Mouse (Mus musculus): ENCODE data around the gene Gm9747.
A peak's percentile ranks its signal among the peaks of the same experiment; 100 is the strongest.

Gm9747 gene

DNA sequence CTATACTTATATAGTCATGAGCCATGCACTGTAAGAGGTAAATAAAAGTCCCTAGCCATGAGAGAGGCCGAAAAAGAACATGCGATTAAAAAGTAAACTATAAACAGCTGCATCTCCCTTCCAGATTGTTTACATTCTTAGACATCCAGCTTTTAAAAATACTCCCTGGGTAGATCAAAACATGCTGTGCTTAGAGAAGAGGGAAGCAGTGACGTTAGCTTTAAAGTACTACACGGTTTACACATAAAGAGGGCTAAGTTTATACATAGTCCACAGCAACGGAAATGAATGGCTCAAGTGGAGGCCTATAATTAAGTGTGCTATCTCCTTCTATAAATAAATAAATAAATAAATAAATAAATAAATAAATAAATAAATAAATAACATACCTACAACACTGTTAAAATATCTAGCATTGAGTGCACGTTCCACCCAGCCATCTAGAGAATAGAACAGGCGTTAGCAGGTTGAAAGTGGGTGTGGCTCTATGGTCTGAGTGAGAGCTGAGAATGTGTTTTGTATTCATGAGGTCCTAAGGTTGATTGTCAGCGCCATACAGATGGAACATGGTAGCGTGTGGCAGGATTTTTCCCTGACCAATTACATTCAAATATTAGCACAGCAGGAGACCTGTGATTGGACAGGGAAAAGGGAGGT lies 21.0 kb downstream of the Gm9747 start:
- DNase-seq (ENCODE audit: low spot score in 2 of 2), result no peak

DNA sequence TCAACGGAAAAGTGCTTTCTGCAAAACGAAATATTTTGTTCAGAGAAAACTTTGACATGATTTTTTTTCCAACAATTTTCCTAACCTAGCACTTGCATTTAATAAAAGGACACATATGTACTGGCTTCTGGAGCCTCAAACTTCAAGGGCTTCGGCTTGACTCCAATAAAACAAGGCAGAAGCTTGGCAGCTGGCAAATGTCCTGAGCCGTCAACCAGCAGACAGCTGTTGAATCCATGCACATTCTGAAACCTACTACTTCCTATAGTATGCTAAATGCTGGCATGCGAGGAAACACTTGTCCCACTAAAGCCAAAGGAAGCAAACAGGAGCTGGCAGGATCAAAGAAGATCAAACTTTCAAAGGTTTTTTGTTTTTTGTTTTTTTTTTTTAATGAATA lies 24.5 kb downstream of the Gm9747 start:
- DNase-seq (ENCODE audit: low spot score in 2 of 2), result no peak

DNA sequence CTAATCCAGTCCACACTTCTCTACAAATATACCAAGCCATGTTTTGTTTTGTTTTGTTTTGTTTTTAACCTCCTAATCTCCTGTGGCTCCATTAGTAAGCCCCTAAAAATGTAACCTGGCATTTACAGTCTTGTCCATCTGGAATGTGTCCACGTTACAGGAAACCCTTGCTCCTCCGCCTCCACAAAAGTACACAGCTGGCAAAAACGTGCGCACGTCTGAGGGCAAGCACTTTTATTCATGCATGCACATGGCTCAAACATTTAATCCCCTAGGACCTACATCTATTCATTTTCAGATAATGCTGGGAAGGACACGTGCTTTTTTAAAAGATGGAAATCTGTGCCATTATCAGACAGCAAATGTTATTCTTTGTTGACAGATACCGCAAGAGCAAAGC lies 25.4 kb downstream of the Gm9747 start:
- no peak for DNase-seq (ENCODE audit: low spot score in 2 of 2)

DNA sequence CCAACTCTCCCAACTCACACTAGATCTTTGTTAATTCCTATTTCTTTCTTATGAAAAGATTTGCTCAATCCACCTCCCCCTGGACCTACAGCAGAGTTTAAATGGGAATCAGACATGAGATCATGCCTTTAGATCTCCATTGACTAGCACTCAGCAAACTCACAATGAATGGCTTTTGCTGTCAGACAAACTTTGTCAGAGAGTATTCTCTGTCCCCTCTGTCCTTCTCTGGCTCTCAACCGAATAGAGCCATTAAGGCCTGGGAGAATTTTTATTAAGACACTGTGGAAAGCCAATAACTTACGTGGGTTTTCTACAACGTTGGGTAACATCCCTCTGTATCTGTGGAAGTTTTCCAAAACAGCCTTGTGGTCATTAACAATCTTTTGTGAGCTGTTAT lies 27.1 kb downstream of the Gm9747 start:
- DNase-seq (ENCODE audit: low spot score in 2 of 2), result no peak

GRCm38 (mm10) chr1:82261053-82261618 lies 28.2 kb downstream of the Gm9747 start:
- DNase-seq (ENCODE audit: low spot score in 2 of 2), result no peak

DNA sequence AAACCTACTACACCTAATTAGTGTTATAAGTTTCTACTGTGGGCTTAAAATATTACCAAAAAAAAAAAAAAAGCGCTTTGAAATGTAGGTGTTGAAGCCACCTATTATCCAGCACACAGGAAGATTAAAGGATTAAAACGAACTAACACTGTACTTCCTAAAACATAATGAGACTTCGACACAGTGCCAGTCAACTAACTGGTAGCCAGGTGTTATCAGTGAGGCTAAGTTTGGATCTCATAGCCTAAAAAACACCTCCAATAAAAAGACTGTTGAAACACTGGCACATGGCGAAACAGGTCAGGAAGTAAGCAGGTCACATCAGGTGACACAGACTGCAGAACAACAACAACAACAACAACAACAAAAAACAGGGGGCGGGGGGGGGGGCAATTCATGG lies 28.7 kb downstream of the Gm9747 start:
- no peak for DNase-seq (ENCODE audit: low spot score in 2 of 2)

- DNase-seq (ENCODE audit: low spot score in 2 of 2), result no peak
These were observed 29.4 kb downstream of the Gm9747 start for GRCm38 (mm10) chr1:82262331-82262730.

GRCm38 (mm10) chr1:82267547-82267946 lies 34.6 kb downstream of the Gm9747 start:
- no peak for DNase-seq (ENCODE audit: low spot score in 2 of 2)

DNA sequence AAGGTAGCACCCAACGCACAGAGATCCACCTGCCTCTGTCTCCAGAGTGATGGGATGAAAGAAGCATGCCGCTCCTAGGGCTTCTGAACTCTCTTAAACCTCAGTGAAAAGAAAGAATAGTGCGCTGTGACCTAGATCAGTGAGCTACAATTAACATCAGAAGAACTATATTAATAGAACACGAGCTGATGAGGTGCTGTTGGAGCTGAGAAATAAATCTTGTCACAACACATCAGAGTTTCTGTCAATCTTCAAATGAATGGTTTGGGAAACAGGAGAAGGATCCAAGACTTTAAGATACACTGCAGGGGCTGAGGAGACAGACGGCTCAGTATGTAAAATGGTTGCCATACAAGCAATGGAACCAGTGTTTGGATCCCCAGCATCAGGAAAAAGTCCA lies 39.3 kb downstream of the Gm9747 start:
- DNase-seq (ENCODE audit: low spot score in 2 of 2), result no peak

DNA sequence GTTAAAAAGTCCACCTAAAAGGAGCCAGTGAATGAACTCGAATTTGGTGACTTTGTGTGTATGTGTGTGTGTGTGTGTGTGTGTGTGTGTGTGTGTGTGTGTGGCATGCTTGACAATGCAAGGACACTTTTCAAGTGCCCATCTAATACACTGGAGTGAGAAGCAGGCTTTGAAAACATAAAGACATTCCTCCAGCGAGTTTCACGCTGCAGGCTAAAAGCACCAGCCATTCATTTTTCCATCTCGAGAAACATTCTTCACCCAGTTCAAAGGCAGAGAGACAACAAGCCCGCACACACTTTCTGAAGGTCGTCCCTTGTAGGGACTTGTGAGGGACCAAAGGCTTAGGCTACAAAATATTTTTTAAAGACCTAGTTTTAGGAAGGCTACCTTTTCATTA lies 40.6 kb downstream of the Gm9747 start:
- no peak for DNase-seq (ENCODE audit: low spot score in 2 of 2)

DNA sequence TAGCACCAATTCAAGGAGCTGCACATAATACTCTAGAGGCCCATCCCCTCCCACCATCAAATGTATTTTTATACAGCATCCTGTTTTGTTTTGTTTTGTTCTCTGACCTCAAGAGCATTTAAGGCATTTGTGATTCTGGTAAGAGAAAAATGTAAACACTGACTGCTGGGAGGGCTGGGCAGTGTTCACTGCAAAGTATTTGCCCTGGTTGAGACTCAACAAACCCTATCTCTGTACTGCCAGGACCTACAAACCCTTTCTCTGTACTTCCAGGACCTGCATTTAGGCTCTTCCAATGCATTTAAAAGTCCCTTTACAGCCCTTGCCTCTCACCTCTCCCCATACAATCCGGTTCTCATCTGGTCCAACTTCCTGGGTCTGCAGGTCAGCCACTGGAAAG lies 41.4 kb downstream of the Gm9747 start:
- no peak for DNase-seq (ENCODE audit: low spot score in 2 of 2)

- no peak for DNase-seq (ENCODE audit: low spot score in 2 of 2)
These were observed 46.9 kb downstream of the Gm9747 start for GRCm38 (mm10) chr1:82279768-82280167.

DNA sequence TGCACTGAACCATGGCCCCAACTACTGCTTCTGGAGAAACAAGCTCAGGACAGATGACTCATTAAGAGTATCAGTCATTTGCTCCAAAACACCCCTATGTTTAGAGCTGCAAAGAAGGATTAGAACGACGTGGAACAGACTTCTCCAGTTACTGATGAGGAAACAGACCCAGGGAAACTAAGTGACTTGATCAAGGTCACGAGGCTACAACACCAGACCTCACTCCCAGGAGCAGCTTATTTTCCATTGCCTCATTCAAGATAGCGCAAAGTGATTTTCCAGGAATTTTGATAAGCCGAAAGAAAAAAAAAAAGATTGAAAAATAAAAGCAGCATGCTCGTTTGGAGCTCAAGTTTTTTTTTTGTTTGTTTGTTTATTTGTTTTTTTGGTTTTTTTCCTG lies 48.9 kb downstream of the Gm9747 start:
- no peak for DNase-seq (ENCODE audit: low spot score in 2 of 2)

- DNase-seq (ENCODE audit: low spot score in 2 of 2), result peak; percentile 81 to 83
These were observed 50.2 kb downstream of the Gm9747 start for GRCm38 (mm10) chr1:82282992-82283611.

GRCm38 (mm10) chr1:82283901-82284301 lies 51.0 kb downstream of the Gm9747 start:
- no peak for DNase-seq (ENCODE audit: low spot score in 2 of 2)

- DNase-seq (ENCODE audit: low spot score in 2 of 2), result no peak
These were observed 51.5 kb downstream of the Gm9747 start for GRCm38 (mm10) chr1:82284403-82284802.

Data from right cerebral cortex, postnatal 36 days (tissue).